Mouse (Mus musculus) megakaryocyte, embryonic 14.5 days (primary cell): ENCODE results near the gene Tnrc18.

Source experiments
- FLI1 ChIP-seq: IDR thresholded peaks from 2 replicates; pipeline ENCODE4 v1.6.1; 2012; ENCODE audit warnings: low read length, inconsistent platforms, mixed read lengths
- GATA1 ChIP-seq: IDR thresholded peaks from 3 replicates; pipeline ENCODE4 v1.6.1; 2012; ENCODE audit warnings: mixed read lengths, low read length, inconsistent platforms, borderline replicate concordance

DNA sequence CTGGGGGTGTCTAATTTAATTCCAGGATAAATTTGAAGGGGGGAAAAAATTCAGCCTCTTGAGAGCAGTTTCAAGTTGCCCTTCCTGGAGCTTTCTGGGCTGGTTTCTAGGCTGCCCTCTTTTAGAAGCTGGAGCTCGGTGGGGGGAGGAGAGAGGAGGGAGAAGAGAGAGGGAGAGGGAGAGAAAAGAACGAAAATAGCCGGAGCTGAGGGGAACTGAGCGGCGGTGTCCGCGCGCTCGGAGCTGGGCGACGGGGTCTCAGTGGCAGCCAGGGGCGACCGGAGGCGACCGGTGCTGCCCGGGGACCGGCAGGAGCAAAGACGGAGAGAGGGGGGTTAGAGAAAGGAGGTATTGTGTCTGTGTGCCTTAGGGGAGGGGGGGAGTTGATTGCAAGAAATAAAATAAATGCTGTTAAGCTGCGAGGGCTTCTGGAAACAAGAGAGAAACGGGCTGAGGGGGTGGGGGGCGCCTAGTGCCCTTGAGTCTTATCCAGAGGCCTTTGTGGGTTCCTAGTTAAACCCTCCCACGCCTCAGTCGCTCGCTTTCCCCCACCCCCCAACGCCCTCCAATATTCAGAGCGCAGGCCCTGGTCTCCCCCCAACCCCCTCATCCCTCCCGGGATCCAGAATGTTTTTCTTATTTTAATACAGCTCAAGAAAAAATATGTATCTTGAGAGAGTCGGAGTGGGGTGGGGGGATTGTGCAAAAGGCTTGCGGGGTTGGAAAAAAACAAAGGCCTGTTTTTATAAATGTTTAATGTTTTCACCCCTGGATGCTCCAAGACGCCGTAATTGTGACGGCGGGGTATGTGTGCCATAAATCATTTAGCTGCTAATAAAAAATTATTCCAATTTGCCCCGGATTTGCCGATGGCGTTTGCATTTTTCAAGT is 2.2 kb upstream of the Tnrc18 start:
- TF ChIP-seq GATA1 (no peak), FLI1 (no peak)
